Mouse (Mus musculus): Measurements from ENCODE around the gene Cacna1a. TPM values are rescaled to one million over a fixed set of nuclear protein-coding genes. Genes with fewer than 3 reads are reported as not detected.
A peak's percentile ranks its signal among the peaks of the same experiment; 100 is the strongest.

Cacna1a gene
- polyA plus RNA-seq, 1 experiment from 2014 or later: 13.8 TPM

DNA sequence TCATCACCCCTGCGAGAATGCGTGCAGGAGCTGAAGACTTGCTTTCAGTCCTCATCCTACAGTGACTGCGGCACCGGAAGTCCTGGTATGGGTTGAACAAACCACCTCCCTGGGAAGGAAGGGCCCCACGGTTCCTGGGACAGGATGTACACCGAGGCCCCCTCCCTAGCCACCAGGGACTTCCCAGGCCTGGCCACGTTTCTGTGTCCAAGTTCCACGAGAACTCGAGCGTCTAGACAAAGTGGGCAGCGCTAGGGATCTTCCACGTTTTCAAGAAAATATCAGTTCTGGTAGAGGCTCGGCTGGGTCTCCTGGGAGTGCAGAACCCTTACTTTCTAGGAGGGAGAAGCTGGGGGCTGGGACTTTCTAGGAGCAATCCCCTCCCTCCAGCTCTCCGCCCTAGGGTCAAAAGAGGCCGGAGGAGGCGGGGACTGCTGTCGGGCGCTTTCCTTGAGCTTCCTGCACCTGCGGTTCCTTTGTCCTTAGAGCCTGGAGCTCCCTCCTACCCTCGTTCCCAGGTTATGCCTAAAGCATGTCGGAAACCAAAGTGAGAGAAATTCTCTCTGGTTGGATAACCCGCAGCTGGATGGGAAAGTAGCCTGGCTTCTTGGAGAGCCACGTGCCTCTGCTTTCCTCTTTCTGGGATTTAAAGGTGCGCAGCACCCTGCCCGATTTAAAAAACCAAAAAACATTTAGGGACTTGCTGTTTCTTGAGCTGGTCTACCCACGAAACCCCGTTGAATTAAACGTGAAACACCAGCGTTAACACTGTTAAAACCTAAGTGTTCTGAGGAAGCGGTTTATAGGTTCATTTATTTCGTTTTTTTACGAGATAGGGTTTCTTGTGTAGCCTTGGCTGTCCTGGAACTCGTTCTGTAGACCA lies 271.9 kb downstream of the Cacna1a start:
- Histone ChIP-seq H3K36me3 (ENCODE audit: control insufficient read depth, insufficient read depth, low read length) (no peaks in the 10 kb centered on the region), H3K9me3 (ENCODE audit: control insufficient read depth, low read length) (no peaks in the 10 kb centered on the region), H3K27me3 (ENCODE audit: control insufficient read depth, insufficient read depth, low read length) (no peaks in the 10 kb centered on the region), H3K4me1 (ENCODE audit: control insufficient read depth, insufficient read depth, low read length) (peaks cover 41% of the 10 kb centered on the region), H3K4me2 (ENCODE audit: low read length) (peak overlapping the region; percentile 91), H3K9ac (replicated peaks; ENCODE audit: low read length) (peak overlapping the region; percentile 21; the same call in 1 of the 2 replicates), H3K4me3 (replicated peaks; ENCODE audit: low read depth, low read length) (peak overlapping the region; percentile 59), H3K27ac (replicated peaks; ENCODE audit: low read depth, low read length) (peak overlapping the region; percentile 41; the same call in 1 of the 2 replicates)
- DNase-seq (peak; percentile 49), ATAC-seq (ENCODE audit: low FRiP score, low TSS enrichment) (no peak)
- WGBS: 4% methylated on average over 33 of the region's 33 CpGs

DNA sequence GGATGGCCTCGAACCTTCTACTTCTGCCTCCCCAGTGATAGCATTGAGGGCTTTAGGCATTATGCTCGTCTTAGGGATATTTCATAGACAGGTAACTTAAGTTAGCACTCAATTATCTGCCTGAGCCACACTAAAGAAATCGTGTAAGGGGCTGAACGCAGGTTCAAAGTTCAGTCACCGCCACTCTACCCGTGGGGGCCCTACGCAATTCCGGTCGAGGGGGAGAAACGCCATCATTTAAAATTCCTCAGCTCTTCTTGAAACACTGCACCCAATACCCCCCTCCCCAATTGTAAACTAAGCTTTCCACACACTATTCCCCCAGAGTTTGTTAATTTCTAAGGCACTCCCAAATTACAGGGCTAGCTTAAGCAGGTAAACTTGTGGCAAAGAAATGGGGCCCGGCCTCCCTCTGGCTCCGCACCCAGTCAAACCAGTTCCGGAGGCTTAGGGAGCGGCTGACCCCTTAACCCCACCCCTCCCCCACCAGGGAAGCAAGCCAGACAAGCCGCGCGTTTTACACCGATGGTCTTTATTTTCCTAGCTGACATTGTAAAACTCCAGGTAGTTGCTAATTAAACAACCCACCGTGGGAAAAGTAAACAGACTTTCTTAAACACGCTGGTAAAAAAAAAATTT lies 272.7 kb downstream of the Cacna1a start:
- peak overlapping the region; percentile 41; the same call in 1 of the 2 replicates for H3K27ac ChIP-seq (replicated peaks; ENCODE audit: low read depth, low read length)
- H3K4me1 ChIP-seq (ENCODE audit: control insufficient read depth, insufficient read depth, low read length): peaks cover 39% of the 10 kb centered on the region
- peak overlapping the region; percentile 91 for H3K4me2 ChIP-seq (ENCODE audit: low read length)
- DNase-seq (peak; percentile 35), ATAC-seq (ENCODE audit: low FRiP score, low TSS enrichment) (no peak)
- no peaks in the 10 kb centered on the region for H3K9me3 ChIP-seq (ENCODE audit: control insufficient read depth, low read length)
- 2% methylated on average over 20 of the region's 20 CpGs for WGBS
- no peaks in the 10 kb centered on the region for H3K27me3 ChIP-seq (ENCODE audit: control insufficient read depth, insufficient read depth, low read length)
- H3K4me3 ChIP-seq (replicated peaks; ENCODE audit: low read depth, low read length): peak overlapping the region; percentile 59
- H3K36me3 ChIP-seq (ENCODE audit: control insufficient read depth, insufficient read depth, low read length): no peaks in the 10 kb centered on the region
- H3K9ac ChIP-seq (replicated peaks; ENCODE audit: low read length): peak overlapping the region; percentile 66

DNA sequence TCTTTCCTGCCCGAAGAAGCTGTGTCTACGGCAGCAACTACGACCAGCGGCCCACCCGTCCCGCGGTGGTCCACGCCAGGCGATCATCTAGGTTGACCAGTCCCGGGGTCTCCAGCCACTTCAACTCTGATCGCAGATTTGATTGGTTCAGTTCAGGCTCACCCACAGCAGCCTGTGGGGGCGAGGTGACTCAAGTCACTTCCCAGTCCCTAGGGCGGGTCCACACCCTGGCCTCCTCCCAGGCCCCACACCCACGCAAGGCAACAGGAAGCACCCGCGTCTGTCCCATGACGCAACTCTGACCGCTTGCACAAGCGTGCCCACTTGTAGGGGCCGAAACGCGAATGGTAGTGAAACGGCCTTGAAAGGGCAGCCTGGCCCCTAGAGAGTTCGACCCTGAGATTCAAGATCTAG lies 273.2 kb downstream of the Cacna1a start:
- peak; percentile 44 for DNase-seq
- Histone ChIP-seq H3K27me3 (ENCODE audit: control insufficient read depth, insufficient read depth, low read length) (no peaks in the 10 kb centered on the region), H3K4me3 (replicated peaks; ENCODE audit: low read depth, low read length) (peak overlapping the region; percentile 59), H3K4me2 (ENCODE audit: low read length) (peak overlapping the region; percentile 91), H3K9ac (replicated peaks; ENCODE audit: low read length) (peak overlapping the region; percentile 66), H3K9me3 (ENCODE audit: control insufficient read depth, low read length) (no peaks in the 10 kb centered on the region), H3K27ac (replicated peaks; ENCODE audit: low read depth, low read length) (peak overlapping the region; percentile 63), H3K4me1 (ENCODE audit: control insufficient read depth, insufficient read depth, low read length) (peaks cover 34% of the 10 kb centered on the region), H3K36me3 (ENCODE audit: control insufficient read depth, insufficient read depth, low read length) (no peaks in the 10 kb centered on the region)
- ATAC-seq (ENCODE audit: low FRiP score, low TSS enrichment): no peak
- WGBS: under 1% methylated on average over 24 of the region's 24 CpGs

DNA sequence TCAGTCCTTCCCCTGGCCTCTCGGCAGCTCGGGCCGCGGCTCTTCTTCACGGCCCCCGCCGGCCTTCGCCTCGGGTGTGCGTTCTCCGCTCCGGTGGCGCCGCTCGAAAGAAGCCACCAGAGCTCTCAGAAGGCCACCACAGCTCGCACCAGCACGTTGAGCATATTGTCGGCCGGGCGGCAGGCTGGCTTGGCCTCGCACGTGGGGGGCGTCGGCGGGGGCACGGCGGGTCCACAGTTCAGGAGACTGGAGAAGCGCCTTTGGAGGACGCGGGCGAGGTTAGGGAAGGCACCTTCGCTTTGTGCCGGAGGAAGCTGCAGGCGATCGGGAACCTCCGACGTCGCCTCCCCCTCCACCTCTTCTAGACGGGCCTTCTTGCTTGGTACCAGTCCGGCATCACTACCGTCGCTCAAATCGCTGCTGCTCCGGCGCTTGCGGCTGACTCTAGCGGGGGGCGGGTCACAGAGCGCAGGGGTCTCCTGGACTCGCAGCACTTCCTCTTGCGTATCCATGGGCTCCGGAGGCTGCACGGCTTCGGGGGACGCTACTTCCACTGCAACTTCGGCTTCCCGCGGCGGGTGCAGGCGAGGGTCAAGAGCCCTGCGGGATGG lies 273.8 kb downstream of the Cacna1a start:
- no peaks in the 10 kb centered on the region for H3K9me3 ChIP-seq (ENCODE audit: control insufficient read depth, low read length)
- peak overlapping the region; percentile 59 for H3K4me3 ChIP-seq (replicated peaks; ENCODE audit: low read depth, low read length)
- H3K27me3 ChIP-seq (ENCODE audit: control insufficient read depth, insufficient read depth, low read length): no peaks in the 10 kb centered on the region
- DNase-seq (peak; percentile 65), ATAC-seq (ENCODE audit: low FRiP score, low TSS enrichment) (peak; percentile 10; the same call in 1 of the 2 replicates)
- H3K4me2 ChIP-seq (ENCODE audit: low read length): peak overlapping the region; percentile 91
- peaks cover 29% of the 10 kb centered on the region for H3K4me1 ChIP-seq (ENCODE audit: control insufficient read depth, insufficient read depth, low read length)
- H3K27ac ChIP-seq (replicated peaks; ENCODE audit: low read depth, low read length): peak overlapping the region; percentile 63
- H3K36me3 ChIP-seq (ENCODE audit: control insufficient read depth, insufficient read depth, low read length): no peaks in the 10 kb centered on the region
- WGBS: under 1% methylated on average over 61 of the region's 61 CpGs
- H3K9ac ChIP-seq (replicated peaks; ENCODE audit: low read length): peak overlapping the region; percentile 66

DNA sequence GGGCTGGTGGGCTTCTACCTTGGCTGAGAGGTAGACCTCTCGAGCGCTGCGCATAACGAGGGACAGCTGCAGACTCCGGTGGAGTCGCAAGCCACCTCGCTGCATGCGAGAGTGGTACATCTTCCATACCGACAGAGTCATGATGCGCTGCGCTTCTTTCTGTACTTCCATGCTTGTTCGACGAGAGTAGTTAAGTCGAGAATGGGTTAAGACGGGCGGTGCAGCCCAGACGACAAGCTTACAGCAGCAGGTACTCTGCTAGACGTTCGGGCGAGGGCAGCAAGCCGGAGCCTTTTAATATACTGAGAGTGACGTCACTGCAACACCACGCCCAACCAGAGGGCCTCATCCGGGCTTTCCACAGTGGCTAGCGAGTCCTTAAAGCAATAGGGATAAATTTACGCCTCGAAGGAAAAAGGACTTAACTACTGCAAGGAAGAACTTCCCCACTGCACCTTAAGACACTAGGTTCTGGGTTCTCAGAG lies 274.4 kb downstream of the Cacna1a start, which contains the start of gene Ier2:
Gene Ier2, minus strand, starts transcription at position 272 of the 485 bp plus-strand sequence.
- Histone ChIP-seq H3K4me2 (ENCODE audit: low read length) (peak within 1 kb of the TSS; percentile 91), H3K36me3 (ENCODE audit: control insufficient read depth, insufficient read depth, low read length) (no peaks in the 10 kb centered on the region), H3K27me3 (ENCODE audit: control insufficient read depth, insufficient read depth, low read length) (no peaks in the 10 kb centered on the region), H3K27ac (replicated peaks; ENCODE audit: low read depth, low read length) (peak within 1 kb of the TSS; percentile 78), H3K4me1 (ENCODE audit: control insufficient read depth, insufficient read depth, low read length) (peaks cover 29% of the 10 kb centered on the region), H3K9me3 (ENCODE audit: control insufficient read depth, low read length) (no peaks in the 10 kb centered on the region), H3K9ac (replicated peaks; ENCODE audit: low read length) (peak within 1 kb of the TSS; percentile 66), H3K4me3 (replicated peaks; ENCODE audit: low read depth, low read length) (peak within 1 kb of the TSS; percentile 59)
- ATAC-seq (ENCODE audit: low FRiP score, low TSS enrichment): peak; percentile 84
- WGBS: 0% methylated on average over 27 of the region's 27 CpGs
- DNase-seq: peak; percentile 97

DNA sequence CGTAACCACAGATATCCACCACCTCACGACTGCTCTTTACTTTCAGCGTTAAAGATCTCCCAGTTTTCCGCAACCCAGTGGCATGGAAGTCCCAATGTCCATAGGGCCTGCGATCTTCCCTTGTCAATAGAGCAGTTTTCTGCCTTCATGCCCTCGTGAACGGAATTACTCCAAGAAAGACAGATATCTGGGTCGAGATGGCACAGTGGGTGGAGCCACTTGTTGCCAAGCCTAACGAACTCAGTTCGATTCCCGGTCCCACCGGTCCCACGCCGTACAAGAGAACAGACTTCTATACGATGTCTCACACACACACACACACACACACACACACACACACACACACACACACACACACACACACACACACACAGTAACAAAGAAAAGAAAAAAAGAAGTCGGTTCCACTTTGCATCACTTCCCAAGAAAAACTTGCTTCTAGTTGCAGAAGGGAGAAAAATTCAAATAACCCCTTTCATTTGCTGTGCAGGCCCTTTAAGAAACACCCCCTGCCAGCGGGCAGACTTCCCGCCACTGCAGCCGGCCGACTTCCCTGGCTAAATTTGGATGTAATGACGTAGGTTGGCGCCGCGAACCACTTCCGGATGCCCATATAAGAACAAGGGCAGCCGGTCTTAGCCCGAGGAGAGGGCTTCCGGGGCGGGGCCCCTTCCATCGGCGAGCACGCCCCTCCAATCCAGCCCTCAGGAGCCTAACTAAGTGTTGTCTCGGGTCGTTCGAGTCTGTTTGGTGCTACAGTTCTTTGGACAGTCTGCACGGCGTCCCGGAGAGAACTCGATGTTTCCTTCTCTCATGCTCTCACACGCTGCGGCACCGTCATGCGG lies 275.5 kb downstream of the Cacna1a start:
- WGBS: 3% methylated on average over 43 of the region's 43 CpGs
- Histone ChIP-seq H3K4me1 (ENCODE audit: control insufficient read depth, insufficient read depth, low read length) (peaks cover 29% of the 10 kb centered on the region), H3K36me3 (ENCODE audit: control insufficient read depth, insufficient read depth, low read length) (peaks cover 6% of the 10 kb centered on the region; the same call in 1 of the 2 replicates), H3K27me3 (ENCODE audit: control insufficient read depth, insufficient read depth, low read length) (no peaks in the 10 kb centered on the region), H3K9ac (replicated peaks; ENCODE audit: low read length) (peak overlapping the region; percentile 72), H3K4me3 (replicated peaks; ENCODE audit: low read depth, low read length) (peak overlapping the region; percentile 59), H3K4me2 (ENCODE audit: low read length) (peak overlapping the region; percentile 91), H3K27ac (replicated peaks; ENCODE audit: low read depth, low read length) (peak overlapping the region; percentile 78), H3K9me3 (ENCODE audit: control insufficient read depth, low read length) (no peaks in the 10 kb centered on the region)
- ATAC-seq (ENCODE audit: low FRiP score, low TSS enrichment) (peak; percentile 82), DNase-seq (peak; percentile 97)

DNA sequence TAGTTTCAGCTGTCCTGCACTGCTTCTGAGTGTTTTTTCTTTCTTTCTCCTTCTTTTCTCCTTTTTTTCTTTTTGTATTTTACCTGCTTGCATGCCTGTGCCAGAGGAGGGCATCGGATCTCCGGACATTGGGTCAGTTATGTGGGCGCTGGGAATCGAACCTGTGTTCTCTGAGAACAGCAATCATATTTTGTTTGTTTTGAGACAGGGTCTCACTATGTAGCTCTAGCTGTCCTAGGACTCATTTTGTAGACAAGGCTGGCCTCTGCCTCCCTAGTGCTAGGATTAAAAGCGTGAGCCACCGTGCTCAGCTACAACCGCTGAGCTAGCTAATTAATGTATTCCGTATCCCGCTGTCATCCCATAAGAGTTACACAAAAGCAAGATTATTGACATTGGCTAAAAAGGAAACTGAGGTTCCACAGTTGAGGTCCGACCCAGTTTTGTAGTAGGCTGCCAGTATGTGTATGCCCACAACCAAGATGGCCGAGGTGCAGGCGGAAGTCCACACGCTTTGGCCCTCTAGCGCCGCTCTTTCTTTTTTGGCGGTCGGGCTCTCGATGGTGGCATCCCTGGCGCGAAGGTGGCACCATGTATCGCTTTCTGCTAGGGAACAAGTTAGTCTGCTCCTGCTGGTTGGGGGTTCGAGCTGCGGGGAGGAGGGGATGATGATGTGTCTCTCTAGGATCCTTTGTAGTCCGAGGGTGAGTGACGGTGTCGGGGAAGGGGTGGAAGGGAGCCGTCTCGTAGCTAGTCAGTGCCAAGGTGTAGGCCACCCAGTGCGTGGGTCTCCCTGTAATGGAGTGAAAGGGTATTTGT lies 276.5 kb downstream of the Cacna1a start:
- H3K36me3 ChIP-seq (ENCODE audit: control insufficient read depth, insufficient read depth, low read length): peaks cover 8% of the 10 kb centered on the region
- peak overlapping the region; percentile 78 for H3K27ac ChIP-seq (replicated peaks; ENCODE audit: low read depth, low read length)
- peaks cover 27% of the 10 kb centered on the region for H3K4me1 ChIP-seq (ENCODE audit: control insufficient read depth, insufficient read depth, low read length)
- DNase-seq (peak; percentile 91), ATAC-seq (ENCODE audit: low FRiP score, low TSS enrichment) (peak; percentile 66)
- peak overlapping the region; percentile 91 for H3K4me2 ChIP-seq (ENCODE audit: low read length)
- H3K4me3 ChIP-seq (replicated peaks; ENCODE audit: low read depth, low read length): peak overlapping the region; percentile 59
- peak overlapping the region; percentile 72 for H3K9ac ChIP-seq (replicated peaks; ENCODE audit: low read length)
- no peaks in the 10 kb centered on the region for H3K27me3 ChIP-seq (ENCODE audit: control insufficient read depth, insufficient read depth, low read length)
- H3K9me3 ChIP-seq (ENCODE audit: control insufficient read depth, low read length): no peaks in the 10 kb centered on the region
- under 1% methylated on average over 29 of the region's 29 CpGs for WGBS

Measured in midbrain, embryonic 14.5 days (tissue).